Comparison of ENCODE assay signal across 20 mouse cellular contexts in genomic region chr6:73045944-73046343, GRCm38 (mm10).
"Had no signal": no experiment of that assay in that cellular context is flagged by ENCODE, and none has a peak within 500 bp of the region (broad histone marks: within the 10 kb centered on the region; RNA-seq: fewer than 3 reads in every experiment).

No protein-coding gene starts in this region.

- DNase-seq: cerebellum, adult 9-10 months; cerebellum, adult 9-11 months; cerebellum, postnatal 10 days; cerebellum, postnatal 14 days; cerebellum, postnatal 25 days; cerebellum, postnatal 36 days; embryo, embryonic 11 days; forebrain, postnatal 0 days; gastrocnemius, adult 2 months; gastrocnemius, postnatal 10 days; gastrocnemius, postnatal 14 days; gastrocnemius, postnatal 25 days; gastrocnemius, postnatal 36 days; heart, adult 11 months; heart, adult 18-20 months; heart, adult 2 months had no signal

- ATAC-seq: forebrain, embryonic 13.5 days; forebrain, embryonic 14.5 days; forebrain, embryonic 15.5 days; forebrain, embryonic 16.5 days; forebrain, postnatal 0 days had no signal
